Mouse (Mus musculus) lung, embryonic 16.5 days (tissue): Measurements from ENCODE around the gene Cd300ld3. TPM values are rescaled to one million over a fixed set of nuclear protein-coding genes. Genes with fewer than 3 reads are reported as not detected.
"Not testable (repeated sequence)": the region's sequence is repeated elsewhere in the genome, so short reads cannot be mapped to it uniquely, and the experiment has no call there.

Experiments
- ATAC-seq: fragments of 200-750 bp; cut with Nextera tagmentation; 2 replicates; pipeline ENCODE4 v1.8.0; 2017; ENCODE audit warnings: low read depth, mild to moderate bottlenecking, moderate library complexity
- H3K27ac ChIP-seq: fragments of 300-500 bp; sonication (generic); 2 replicates; pipeline ENCODE4 v1.5.1; 2014; ENCODE audit warnings: mild to moderate bottlenecking, control low read depth, low read length
- H3K27me3 ChIP-seq: fragments of 300-500 bp; sonication (generic); 2 replicates; pipeline ENCODE4 v1.6.1; 2014; ENCODE audit warnings: low read depth, low read length, mixed read lengths; ENCODE audit not compliant: control insufficient read depth, insufficient read depth
- H3K36me3 ChIP-seq: fragments of 300-500 bp; sonication (generic); 2 replicates; pipeline ENCODE4 v1.6.1; 2014; ENCODE audit warnings: low read length; ENCODE audit not compliant: control insufficient read depth, insufficient read depth
- H3K4me1 ChIP-seq: fragments of 300-500 bp; sonication (generic); replicated peaks from 2 replicates; pipeline ENCODE4 v1.6.1; 2014; ENCODE audit warnings: low read length, mixed read lengths; ENCODE audit not compliant: control insufficient read depth, insufficient read depth
- H3K4me2 ChIP-seq: fragments of 300-500 bp; sonication (generic); 2 replicates; pipeline ENCODE4 v1.6.1; 2014; ENCODE audit warnings: low read depth, low read length, control low read depth
- H3K4me3 ChIP-seq: fragments of 300-500 bp; sonication (generic); 2 replicates; pipeline ENCODE4 v1.5.1; 2014; ENCODE audit warnings: mild to moderate bottlenecking, low read length, control low read depth
- H3K9ac ChIP-seq: fragments of 300-500 bp; sonication (generic); 2 replicates; pipeline ENCODE4 v1.6.1; 2014; ENCODE audit warnings: low read length, control low read depth
- H3K9me3 ChIP-seq: fragments of 300-500 bp; sonication (generic); 2 replicates; pipeline ENCODE4 v1.6.1; 2016; ENCODE audit warnings: low read length; ENCODE audit not compliant: control insufficient read depth
- WGBS: fragments of 180-500 bp; shearing (Covaris S2); extraction: QIAGEN DNeasy Blood & Tissue Kit; methylation state at CpG from one replicate; pipeline ENCODE4 v1.1.7; 2014; 5-methylcytosine and 5-hydroxymethylcytosine counted together
- polyA plus RNA-seq: library from polyadenylated mRNA; unstranded; fragments of >200 nt; fragmentation: Nextera tagmentation; extraction: Ambion mirVana; gene quantifications from 2 replicates; pipeline ENCODE4 v1.2.1, GENCODE M21; 2015

Cd300ld3 gene
- polyA plus RNA-seq, 1 experiment from 2014 or later: not detected

- not testable (repeated sequence) for H3K9ac ChIP-seq, H3K36me3 ChIP-seq, H3K27me3 ChIP-seq, H3K4me3 ChIP-seq, ATAC-seq, H3K9me3 ChIP-seq, H3K4me1 ChIP-seq, H3K27ac ChIP-seq, H3K4me2 ChIP-seq
- no CpG with 5 or more reads among the region's 7 CpGs for WGBS
Measured at GRCm38 (mm10) chr11:115016093-115016492, 32.1 kb downstream of the Cd300ld3 start, which contains the start of gene Cd300ld2. Gene Cd300ld2 (minus strand): TSS chr11:115016193.

GRCm38 (mm10) chr11:115004070-115004469 lies 44.1 kb downstream of the Cd300ld3 start:
- no peaks in the 10 kb centered on the region for H3K9me3 ChIP-seq
- H3K9ac ChIP-seq: no peak overlapping the region
- H3K27ac ChIP-seq: no peak overlapping the region
- H3K4me2 ChIP-seq: no peak overlapping the region
- ATAC-seq: no peak
- H3K27me3 ChIP-seq: no peaks in the 10 kb centered on the region
- no peaks in the 10 kb centered on the region for H3K36me3 ChIP-seq
- 75% methylated on average over 5 of the region's 5 CpGs for WGBS
- no peak overlapping the region for H3K4me3 ChIP-seq
- H3K4me1 ChIP-seq: no peaks in the 10 kb centered on the region

- 68% methylated on average over 7 of the region's 7 CpGs for WGBS
- no peaks in the 10 kb centered on the region for H3K4me1 ChIP-seq
- no peak within 1 kb of the TSS for H3K4me2 ChIP-seq
- ATAC-seq: no peak
- H3K27me3 ChIP-seq: no peaks in the 10 kb centered on the region
- H3K27ac ChIP-seq: no peak within 1 kb of the TSS
- no peaks in the 10 kb centered on the region for H3K36me3 ChIP-seq
- H3K4me3 ChIP-seq: no peak within 1 kb of the TSS
- no peak within 1 kb of the TSS for H3K9ac ChIP-seq
- H3K9me3 ChIP-seq: no peaks in the 10 kb centered on the region
Measured at GRCm38 (mm10) chr11:115001474-115002040, 46.7 kb downstream of the Cd300ld3 start, which contains the start of gene Cd300c2. Gene Cd300c2 (minus strand): TSS chr11:115001880.

Other genes with a start within 250 kb of the Cd300ld3 start
- not detected in 2 replicates for gene Gpr142, start 249.5 kb downstream of the Cd300ld3 start, polyA plus RNA-seq
- 30.7 and 33.2 TPM in 2 replicates for gene Gprc5c, start 197.3 kb downstream of the Cd300ld3 start, polyA plus RNA-seq
- 1.4 and 1.7 TPM in 2 replicates for gene Cd300a, start 158.4 kb downstream of the Cd300ld3 start, polyA plus RNA-seq
- 0.47 and 0.53 TPM in 2 replicates for gene Cd300lb, start 114.0 kb downstream of the Cd300ld3 start, polyA plus RNA-seq
- gene Cd300c, start 79.3 kb downstream of the Cd300ld3 start, polyA plus RNA-seq: not detected in 2 replicates
- gene Cd300ld, start 58.5 kb downstream of the Cd300ld3 start, polyA plus RNA-seq: 0.25 and 0.34 TPM in 2 replicates
- 2.5 and 2.6 TPM in 2 replicates for gene Cd300c2, start 46.5 kb downstream of the Cd300ld3 start, polyA plus RNA-seq
- not detected in 2 replicates for gene Cd300ld2, start 32.2 kb downstream of the Cd300ld3 start, polyA plus RNA-seq
- not detected in 2 replicates for gene Cd300ld4, start 21.4 kb downstream of the Cd300ld3 start, polyA plus RNA-seq
- not detected in 2 replicates for gene Cd300ld5, start 10.6 kb downstream of the Cd300ld3 start, polyA plus RNA-seq
- 0.06 TPM in 1 of 2 replicates, not detected in the other for gene Cd300e, start 13.8 kb upstream of the Cd300ld3 start, polyA plus RNA-seq
- gene Rab37, start 43.0 kb upstream of the Cd300ld3 start, polyA plus RNA-seq: 1.1 and 1.5 TPM in 2 replicates
- gene Cd300lf, start 85.6 kb upstream of the Cd300ld3 start, polyA plus RNA-seq: 2.8 and 3.1 TPM in 2 replicates
- gene Slc9a3r1, start 114.9 kb upstream of the Cd300ld3 start, polyA plus RNA-seq: 63.2 and 68.7 TPM in 2 replicates
- gene Tmem104, start 139.1 kb upstream of the Cd300ld3 start, polyA plus RNA-seq: 8.6 and 9.1 TPM in 2 replicates
- 26.0 and 29.8 TPM in 2 replicates for gene Nat9, start 139.4 kb upstream of the Cd300ld3 start, polyA plus RNA-seq
- gene Grin2c, start 218.8 kb upstream of the Cd300ld3 start, polyA plus RNA-seq: 0.06 TPM in 1 of 2 replicates, not detected in the other
- gene Fdxr, start 228.6 kb upstream of the Cd300ld3 start, polyA plus RNA-seq: 14.1 and 14.2 TPM in 2 replicates
- 0.30 and 0.48 TPM in 2 replicates for gene Fads6, start 249.3 kb upstream of the Cd300ld3 start, polyA plus RNA-seq